Mouse (Mus musculus) stomach, postnatal 0 days (tissue): ENCODE measurements around the gene Krtap9-3.

Experiments
- CTCF ChIP-seq: IDR thresholded peaks from 2 replicates; pipeline ENCODE4 v1.5.1; 2016; ENCODE audit warnings: antibody characterized with exemption, low read depth, mild to moderate bottlenecking, moderate library complexity
- EP300 ChIP-seq: optimal IDR thresholded peaks from 2 replicates; pipeline ENCODE3; 2016; ENCODE audit warnings: antibody characterized with exemption

DNA sequence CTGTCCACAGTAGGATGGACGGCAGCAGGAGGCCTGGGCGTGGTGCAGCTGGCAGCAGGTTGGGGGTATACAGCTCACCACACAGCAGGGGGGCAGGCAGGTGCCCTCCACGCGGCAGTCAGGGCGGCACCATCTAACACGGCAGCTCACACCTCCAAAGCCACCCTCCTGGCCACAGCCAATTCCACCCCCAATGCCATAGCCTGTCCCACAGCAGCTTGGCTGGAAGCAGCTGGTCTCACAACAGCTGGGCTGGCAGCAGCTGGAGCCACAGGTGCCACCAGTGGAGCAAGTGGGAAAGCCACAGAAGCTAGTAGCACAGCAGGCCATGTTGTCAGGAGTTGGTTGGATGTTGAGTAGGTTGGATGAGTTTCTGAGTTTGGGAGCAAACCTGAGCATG lies 17.3 kb downstream of the Krtap9-3 start, which contains the start of gene Krtap1-5:
- TF ChIP-seq CTCF (no peak), EP300 (no peak)
